Mouse (Mus musculus) megakaryocyte progenitor cell, adult 5-6 weeks (primary cell): ENCODE data around the gene Frk. TPM values are rescaled to one million over a fixed set of nuclear protein-coding genes. Genes with fewer than 3 reads are reported as not detected.
"Not testable (repeated sequence)": the region's sequence is repeated elsewhere in the genome, so short reads cannot be mapped to it uniquely, and the experiment has no call there.

Experiments
- ATAC-seq: replicated peaks from 2 replicates; pipeline ENCODE4 v1.8.0; 2016; ENCODE audit warnings: mild to moderate bottlenecking, moderate TSS enrichment, inconsistent platforms; ENCODE audit not compliant: poor library complexity
- total RNA-seq, 2 experiments: library from RNA; stranded (forward) in 1 of 2; stranded (reverse) in 1 of 2; fragments of 157-497, 149-512 nt in 1 of 2; fragments of 200-1000 nt in 1 of 2; gene quantifications; 2 replicates each; pipeline versions ENCODE4 v1.2.3 to v1.2.4; 2015 to 2017

Gene Frk
- total RNA-seq (2015) (not detected in 2 replicates), total RNA-seq (2017) (0.10 TPM in 1 of 2 replicates, not detected in the other)

DNA sequence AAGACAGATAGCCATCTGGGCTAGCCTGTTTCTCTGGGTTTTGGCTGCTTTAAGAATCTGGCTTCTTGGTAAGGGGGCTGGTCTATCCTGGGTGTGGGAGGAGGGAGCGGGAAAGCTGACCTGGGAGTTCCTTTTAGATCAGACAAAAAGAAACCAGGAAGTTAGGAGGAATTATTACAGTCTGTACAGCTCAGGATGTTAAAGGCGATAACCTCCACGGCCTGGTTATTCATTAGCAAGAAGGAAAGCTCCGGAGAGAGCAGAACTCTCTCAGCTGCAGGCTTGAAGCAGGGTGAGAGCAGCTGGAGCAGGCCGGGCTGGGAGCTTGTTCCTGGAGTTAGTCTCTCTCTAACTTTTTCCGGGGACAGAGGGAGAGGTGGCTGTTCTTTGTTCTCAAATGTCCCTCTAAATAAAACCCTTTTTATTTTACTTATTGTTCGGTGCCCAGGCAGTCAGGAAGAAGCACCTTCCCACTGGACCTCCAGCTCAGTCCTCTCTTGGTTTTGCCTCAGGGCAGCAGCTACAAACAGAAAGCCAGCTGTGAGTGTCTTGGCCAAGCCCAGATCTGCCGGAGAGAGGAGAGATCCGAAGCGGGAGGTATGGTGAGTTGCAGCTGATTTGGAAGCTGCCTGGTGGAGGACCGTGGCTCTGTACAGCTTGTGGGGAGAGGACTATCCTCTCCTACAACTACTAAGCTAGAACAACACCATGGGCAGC, at the start of gene Frk:
Gene Frk, plus strand, starts transcription at position 103 of the 717 bp plus-strand sequence.
- ATAC-seq, result no peak

DNA sequence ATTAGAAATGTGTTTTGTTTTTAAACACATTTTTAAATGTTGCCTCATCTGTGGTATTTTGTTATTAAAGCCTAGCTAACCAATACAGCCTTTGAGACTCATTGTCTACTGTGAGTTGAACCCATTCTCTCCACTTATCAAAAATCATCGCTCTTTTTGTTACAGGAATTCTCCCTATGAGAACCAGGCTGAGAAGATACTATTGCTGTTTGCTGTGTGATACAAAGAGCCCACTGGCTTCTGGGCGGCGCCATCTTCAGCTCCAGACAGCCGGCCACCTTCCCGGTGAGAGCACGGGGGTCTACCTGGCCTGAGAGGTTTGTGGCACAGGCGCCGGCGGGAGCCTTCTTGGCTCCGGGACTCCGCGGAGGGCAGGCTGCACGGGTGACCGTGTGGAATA, 49.0 kb upstream of the Frk start:
- ATAC-seq, result not testable (repeated sequence)

DNA sequence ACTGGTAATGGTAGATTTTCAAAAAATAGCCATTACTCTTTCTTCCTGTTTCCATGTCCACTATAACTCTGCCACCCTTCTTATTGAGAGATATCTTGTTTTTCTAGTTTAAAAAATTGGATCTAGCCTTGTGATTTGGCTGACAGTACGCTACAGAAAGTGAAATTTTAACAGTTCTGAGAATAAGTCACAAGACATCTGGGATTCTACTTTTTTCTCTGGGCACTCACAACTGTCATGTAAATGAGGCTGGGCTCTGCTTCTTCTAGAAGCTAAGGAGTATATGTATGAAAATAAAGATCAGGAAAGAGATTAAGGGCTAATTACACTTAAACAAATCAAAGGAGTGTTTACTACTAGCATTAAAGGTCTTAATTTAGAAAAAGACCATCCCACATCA, 33.7 kb upstream of the Frk start:
- ATAC-seq, result no peak

DNA sequence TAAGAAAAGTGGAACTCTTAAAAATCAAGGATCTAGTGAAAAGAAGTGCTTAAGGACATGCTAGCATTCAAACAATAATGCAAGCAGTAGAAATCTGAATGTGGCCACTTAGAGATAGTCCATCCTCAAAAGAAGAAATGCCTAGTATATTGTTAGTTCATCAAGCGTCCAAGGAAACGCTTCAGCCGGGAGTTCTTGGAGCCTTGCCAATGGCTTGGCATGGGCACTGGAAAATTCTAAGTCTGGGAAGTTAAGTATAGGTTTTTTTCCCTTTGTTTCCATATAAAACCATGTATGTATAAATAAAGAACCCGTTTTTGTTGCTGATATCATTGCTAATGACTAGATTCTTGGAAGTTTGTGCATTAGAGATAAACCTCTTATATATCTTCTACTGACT, 21.7 kb upstream of the Frk start:
- ATAC-seq, result no peak

DNA sequence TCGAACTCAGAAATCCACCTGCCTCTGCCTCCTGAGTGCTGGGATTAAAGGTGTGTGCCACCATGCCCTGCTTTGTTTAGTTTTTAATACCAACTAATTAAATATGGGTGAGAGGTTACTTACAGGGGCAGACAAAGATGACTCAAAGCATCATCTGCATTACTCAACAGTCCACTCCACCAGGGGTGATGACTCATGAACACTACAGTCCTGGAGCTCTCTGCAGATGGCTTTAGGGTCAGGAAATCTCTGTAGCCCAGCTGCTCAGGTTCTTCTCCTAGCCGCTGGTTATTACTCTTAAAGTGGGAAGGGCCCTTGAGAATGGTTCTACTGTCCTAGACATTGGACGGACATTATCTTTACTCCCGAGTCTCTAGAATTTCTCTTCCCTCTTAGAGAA, 18.9 kb upstream of the Frk start:
- ATAC-seq, result no peak

DNA sequence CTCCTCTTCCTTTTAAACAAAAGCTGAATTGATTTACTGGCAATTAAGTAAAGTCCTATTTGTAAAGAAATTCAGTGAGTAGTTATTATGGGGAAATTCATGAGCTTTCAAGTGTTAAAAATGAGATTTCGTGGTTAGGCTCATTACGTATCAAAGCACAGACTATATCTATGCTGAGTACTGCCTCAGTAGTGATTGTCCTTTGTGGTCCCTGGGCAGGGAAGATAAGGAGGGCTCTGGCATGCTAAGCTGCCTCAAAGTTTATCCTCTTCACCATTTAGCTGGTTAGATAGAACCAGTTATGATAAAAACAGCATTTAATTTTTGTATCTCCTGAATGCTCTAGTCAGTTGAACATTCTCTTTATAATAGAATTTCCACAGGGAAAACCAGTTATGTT, 14.2 kb upstream of the Frk start:
- peak; percentile 96 for ATAC-seq

DNA sequence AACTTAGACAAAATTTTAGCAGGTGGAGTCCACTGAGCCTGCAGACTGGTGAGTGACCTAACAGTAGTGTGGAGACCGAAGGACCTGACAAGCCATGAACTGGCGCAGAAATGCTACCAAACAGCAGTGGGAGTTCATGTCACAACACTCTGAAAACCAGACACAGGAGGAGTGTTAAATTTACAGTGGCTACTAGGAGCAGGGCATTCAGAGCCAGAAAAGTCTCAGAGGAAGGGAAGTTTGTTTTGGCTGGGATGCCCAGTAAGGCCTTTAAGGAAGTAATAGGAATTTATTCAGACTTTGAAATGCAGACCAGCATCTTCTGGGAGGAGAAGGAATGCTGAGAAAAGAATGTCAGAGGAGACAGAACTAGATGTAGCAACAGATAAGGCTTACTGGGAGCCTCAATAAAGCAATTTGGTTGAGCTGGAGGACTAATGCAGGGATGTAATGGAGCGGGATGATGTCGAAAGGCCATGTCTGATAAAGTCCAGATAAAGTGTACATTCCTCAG, 3.2 kb upstream of the Frk start:
- no peak for ATAC-seq

DNA sequence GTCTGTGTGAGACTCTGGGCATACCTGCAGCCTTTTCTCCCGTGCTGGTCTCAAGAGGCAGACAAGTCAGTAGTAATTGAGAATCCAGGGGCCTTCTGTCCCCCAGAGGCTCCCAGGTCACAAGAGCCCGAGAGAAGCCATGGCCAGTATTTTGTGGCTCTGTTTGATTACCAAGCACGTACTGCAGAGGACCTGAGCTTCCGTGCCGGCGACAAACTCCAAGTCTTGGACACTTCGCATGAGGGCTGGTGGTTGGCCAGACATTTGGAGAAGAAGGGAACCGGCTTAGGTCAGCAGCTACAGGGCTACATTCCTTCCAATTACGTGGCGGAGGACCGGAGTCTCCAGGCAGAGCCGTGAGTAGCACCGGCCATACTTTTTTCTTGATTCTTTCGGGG, 814 bp downstream of the Frk start:
- ATAC-seq, result no peak

DNA sequence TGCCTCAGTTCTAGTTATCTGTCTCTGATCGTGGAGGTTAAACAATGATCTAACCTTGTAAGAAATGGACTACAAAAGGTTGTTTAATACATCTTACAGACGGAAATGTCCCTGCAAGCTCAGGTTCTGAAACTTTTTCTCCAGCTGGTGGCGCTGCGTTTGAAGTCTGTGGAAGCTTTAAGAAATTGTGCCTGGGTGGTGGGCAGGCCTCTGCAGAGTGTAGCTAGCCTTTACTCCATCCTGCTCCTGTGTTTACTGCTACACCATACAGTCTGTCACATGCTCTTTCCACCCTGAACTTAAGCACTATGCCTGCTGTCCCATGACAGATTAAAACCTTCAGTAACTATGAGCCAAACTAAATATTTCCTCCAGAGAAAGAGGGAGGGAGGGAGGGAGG, 1.9 kb downstream of the Frk start:
- no peak for ATAC-seq

DNA sequence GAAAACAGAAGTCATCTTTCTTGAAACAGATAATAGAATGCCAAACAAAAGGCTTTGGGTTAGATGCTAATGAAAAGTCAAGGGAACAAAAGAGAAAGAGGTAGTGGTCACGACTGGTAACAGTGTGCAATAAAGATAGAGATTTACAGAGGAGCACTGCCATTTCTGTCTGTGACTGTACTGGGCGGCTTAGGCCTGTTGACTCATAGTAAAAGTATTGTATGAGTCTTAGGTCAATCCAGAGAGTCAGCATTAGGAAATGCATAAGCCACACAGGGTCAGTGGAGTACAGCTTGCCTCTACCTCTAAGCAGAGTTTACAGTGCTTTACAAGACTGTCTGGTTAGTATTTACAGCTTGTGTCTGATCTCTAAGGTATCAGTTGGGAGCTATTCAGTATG, 24.6 kb downstream of the Frk start:
- ATAC-seq, result no peak

DNA sequence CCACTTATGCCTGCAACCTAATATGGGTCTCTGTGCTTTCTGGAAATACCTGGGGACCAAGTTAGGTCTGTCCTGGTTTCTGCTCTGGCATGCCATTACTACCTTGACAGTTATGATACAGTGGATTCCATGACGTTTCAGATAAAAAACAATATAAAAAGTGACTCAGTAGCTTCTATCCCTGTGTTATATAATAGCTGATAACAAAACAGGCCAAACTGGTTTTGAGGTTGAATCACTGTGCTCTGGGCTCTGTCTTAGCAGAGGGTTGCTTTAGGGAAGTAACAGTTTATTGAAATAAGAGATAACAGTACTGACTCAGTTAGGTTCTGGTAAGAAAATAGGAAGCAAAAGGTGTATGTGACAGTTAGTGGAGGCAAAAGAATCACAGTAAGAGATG, 25.4 kb downstream of the Frk start:
- ATAC-seq, result peak; percentile 64

DNA sequence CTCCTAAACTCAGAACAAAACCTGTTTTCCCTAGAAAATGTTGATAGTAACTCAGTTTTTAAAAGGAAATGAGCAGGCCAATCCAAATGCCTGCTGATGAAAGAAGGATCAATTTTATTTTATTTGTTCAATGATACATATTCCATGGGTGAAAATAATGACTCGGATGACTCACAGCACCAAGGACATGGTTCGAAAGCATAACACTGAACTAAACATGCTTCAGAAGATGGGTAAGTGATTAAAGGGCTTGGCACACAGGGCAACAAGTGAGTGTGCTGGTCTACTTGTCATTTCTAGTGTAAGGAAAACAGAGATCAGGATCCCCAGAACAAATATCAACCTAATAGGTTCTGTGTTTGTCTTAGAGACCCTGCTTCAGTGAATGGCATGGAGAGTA, 26.1 kb downstream of the Frk start:
- no peak for ATAC-seq

DNA sequence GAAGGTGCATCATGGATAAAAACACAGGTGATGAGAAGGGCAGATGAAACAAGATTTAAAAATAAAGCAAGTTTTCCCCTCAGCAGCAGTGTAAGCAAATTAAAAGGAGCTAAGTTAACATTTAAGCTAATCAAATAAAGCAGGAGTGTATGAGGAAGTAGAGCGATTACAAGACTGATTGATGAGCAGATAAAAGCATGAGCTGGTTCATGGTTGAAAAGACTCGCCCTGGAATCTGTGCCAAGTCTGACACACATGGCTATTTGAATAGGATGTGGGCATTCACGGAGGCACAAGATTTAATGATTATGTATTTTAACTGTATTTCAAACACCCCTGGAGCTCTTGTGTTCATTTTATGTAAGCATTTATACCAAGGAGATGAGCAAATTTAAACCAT, 28.0 kb downstream of the Frk start:
- peak; percentile 52; the same call in 1 of the 2 replicates for ATAC-seq

DNA sequence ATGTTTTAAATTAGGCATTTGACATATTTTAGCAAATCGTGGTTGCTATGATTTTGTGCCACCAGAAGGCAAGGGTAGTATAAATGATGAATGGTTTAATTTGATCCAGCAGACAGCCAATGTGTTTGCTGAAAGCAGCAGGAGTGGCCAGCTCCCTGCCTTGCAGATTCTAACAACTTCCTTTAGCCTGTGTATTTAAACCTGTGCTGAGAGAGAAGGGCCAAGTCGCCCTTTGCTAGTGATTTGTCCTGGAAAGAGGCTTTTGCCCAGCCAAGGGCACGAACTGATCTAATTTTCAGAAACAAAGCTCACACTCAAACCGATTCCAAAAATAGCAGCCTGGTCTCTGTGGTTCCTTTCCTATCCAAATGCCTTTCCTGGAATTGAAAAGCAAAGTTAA, 29.4 kb downstream of the Frk start:
- no peak for ATAC-seq

DNA sequence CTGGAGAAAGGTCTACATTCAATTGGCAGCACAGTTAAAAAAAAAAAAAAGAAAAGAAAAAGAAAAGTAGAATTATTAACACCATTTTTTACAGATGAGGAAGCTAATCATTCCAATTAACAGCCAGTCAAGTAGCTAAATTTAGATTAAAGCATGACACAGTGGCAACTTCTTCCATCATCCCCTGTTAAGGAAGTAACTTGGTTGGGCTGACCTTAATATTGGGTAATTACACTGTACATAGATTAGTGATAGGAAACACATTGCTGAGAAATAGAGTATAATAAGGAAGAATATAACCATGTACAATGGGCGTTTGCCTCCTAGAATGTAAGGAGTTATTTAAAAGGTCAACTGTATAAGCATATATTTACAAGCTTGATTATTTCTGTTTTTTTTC, 42.4 kb downstream of the Frk start:
- ATAC-seq, result peak; percentile 50; the same call in 1 of the 2 replicates

DNA sequence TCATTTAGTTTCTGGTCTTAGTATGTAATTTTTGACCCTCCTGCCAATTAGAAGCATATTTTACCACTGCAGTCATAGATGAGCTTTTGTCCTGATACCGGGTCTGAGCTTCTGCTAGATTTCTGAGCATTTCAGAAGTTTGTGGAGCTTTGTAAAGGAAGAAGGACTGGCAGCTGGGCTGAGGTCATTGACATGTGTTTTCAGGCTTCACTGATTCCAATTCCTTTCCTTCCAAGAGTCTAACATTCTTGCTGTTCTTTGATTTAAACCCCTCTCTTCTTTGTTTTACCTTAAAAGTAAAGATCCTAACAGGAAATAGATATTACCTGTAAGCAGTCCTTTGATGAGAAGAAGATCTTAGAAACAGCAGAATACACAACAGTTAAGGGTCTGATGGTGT, 48.6 kb downstream of the Frk start:
- ATAC-seq, result no peak

DNA sequence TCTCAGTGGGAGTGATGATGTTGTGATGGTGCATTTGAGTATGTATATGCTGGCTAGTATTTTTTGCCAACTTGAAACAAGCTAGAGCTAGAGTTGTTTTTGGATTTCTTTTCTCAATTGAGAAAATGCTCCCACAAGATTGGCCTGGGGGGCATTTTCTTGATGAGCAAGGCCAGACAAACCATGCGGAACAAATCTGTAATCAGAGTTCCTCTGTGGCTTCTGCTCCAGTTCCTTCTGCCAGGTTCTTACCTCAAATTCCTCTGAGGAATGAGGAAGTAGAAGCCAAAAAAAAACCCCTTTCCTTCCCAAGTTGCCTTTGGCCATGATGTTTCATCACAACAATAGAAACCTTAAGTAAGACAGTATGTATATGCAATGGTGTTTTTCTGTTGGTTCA, 49.3 kb downstream of the Frk start:
- ATAC-seq, result peak; percentile 54

DNA sequence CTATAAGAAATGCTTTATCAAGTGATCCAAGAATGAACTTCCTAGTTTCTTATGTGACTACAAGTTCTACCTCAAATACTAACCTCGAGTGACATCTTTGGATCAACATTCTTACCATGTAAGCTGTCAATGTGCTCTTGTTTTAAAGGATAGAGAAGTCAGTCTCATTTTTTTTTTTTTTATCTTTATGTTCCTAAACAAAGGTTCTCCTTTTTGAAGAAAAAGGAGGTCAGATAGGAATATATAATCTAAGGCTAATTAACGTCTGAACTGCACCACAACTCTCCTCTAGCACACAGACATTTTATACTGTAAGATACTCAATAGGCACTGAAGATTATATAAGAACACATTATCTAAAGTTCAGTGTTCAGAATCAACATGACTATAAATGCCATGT, 57.5 kb downstream of the Frk start:
- no peak for ATAC-seq

DNA sequence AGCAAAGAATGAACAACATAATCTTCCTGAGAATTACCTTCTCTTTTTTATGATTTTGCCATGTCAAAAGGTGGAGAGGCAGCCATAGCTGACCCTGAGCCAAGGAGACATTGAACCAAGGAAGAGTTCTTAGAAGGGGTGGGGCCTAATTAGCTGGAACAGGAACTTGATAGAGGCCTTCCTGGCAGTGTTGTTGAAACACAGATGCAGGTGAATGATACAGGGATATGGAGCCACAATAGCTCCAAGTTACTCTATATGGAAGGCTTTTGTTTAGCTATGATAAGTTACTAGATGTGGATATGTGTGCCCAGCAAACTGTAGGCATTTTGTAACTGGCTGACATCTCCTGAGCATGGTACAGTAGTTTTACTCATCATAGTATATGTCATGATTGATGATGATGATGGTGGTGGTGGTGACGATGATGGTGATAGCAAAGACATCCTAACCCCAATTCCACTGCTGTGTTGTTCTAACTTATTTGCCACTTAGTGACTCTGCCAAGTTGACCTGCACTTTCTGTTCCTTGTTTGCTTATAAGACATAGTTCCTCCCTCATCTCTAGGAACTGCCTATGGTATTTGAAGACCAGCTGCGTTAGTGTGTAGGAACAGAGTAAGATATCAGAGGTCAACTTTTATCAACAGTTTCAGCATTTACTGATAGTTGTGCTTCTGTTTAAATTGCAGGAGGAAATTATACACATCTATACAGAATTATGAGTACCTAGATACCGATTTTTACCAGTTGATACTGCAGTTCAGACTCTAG, 58.7 kb downstream of the Frk start:
- ATAC-seq, result no peak

DNA sequence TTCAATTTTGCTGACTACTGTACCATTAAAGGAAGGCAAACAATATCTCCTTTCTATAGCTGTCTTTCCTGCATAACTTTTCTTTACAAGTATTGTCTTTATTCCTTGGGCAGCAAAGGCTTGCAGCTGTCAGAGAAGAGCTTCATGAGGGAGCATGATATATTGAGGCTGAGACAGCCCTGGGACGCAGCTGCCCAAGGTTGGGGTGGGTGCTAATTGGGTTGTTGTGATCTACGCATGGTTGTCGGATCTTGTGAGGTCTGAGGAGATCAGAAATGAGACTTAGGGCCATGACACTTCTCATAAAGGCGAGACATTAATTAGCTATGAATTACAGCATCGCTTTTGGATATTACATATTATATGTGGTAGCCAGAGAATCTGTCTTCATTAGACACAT, 67.4 kb downstream of the Frk start:
- ATAC-seq, result no peak

DNA sequence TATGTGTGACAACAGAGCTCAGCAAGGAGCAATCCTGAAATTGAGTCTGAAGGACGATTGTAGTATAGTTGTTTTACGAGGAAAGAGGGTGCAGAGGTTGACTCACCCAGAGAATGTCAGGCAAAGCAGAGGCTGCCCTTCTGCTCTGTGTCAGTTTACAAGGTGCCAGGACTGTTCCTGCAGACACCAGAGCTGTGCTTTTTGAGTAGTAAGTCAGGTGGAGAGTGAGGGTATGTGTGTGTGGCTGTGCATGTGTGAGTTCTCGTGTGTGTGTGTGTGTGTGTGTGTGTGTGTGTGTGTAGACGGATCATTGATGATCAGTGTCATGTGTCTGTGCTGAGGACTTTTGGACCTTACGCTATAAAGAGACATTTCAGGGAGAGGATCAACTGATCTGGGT, 68.4 kb downstream of the Frk start:
- no peak for ATAC-seq

DNA sequence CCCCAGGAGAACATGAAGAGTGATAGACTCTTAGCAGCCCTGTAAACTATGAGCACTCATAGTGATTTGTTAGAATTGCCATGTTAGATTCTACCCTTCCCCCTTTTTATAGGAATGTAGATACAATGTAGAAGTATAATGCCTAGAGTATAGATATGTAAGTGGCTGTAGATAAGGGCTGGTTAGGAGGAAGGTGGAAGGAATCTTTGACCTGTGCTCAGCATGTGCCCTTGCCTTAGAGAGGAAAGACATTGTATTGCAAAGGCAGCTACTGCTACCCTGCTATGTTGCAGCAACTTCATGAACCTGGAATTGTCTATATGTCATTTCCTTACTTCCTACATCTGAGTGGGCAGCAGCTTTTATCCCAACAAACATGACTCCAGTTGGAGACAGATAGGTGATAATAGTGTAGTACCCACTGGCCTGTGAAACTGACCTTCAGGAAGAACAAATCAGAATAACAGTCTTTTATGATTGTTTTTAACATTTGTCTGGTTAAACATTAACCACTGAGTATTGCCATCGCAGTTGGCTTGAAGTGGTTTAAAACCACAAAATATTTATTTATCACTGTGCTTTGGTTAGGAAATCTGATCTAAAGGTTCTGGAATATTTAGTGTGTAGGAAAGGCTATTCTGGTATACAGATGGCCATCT, 80.4 kb downstream of the Frk start:
- no peak for ATAC-seq
